Mouse (Mus musculus) lung, embryonic 15.5 days (tissue): ENCODE measurements at regions not wholly inside any gene's neighbourhood (a gene's known extent, or its start where the extent isn't known, plus 50 kb on each side); places are given as distances from the start of the nearest gene placed in this dataset.
A peak's percentile ranks its signal among the peaks of the same experiment; 100 is the strongest.

Experiments used
- ATAC-seq: fragments of 200-750 bp; cut with Nextera tagmentation; 2 replicates; pipeline ENCODE4 v1.8.0; 2017; ENCODE audit warnings: moderate number of reproducible peaks, borderline replicate concordance; ENCODE audit not compliant: low FRiP score, low TSS enrichment; ENCODE audit errors: extremely low read depth
- H3K27ac ChIP-seq: fragments of 300-500 bp; sonication (generic); 2 replicates; pipeline ENCODE4 v1.5.1; 2015; ENCODE audit warnings: moderate library complexity, mild to moderate bottlenecking, inconsistent platforms
- H3K27me3 ChIP-seq: fragments of 300-500 bp; sonication (generic); 2 replicates; pipeline ENCODE4 v1.6.1; 2015; ENCODE audit warnings: inconsistent platforms
- H3K36me3 ChIP-seq: fragments of 300-500 bp; sonication (generic); 2 replicates; pipeline ENCODE4 v1.6.1; 2015; ENCODE audit warnings: inconsistent platforms
- H3K4me1 ChIP-seq: fragments of 300-500 bp; sonication (generic); 2 replicates; pipeline ENCODE4 v1.6.1; 2015; ENCODE audit warnings: inconsistent platforms
- H3K4me2 ChIP-seq: fragments of 300-500 bp; sonication (generic); 2 replicates; pipeline ENCODE4 v1.6.1; 2015; ENCODE audit warnings: inconsistent platforms, mild to moderate bottlenecking, moderate library complexity
- H3K4me3 ChIP-seq: fragments of 300-500 bp; sonication (generic); 2 replicates; pipeline ENCODE4 v1.5.1; 2015; ENCODE audit warnings: mild to moderate bottlenecking, inconsistent platforms
- H3K9ac ChIP-seq: fragments of 300-500 bp; sonication (generic); 2 replicates; pipeline ENCODE4 v1.6.1; 2015; ENCODE audit warnings: inconsistent platforms
- H3K9me3 ChIP-seq: fragments of 300-500 bp; sonication (generic); 2 replicates; pipeline ENCODE4 v1.6.1; 2016; ENCODE audit warnings: inconsistent platforms
- WGBS: fragments of 180-500 bp; shearing (Covaris S2); methylation state at CpG from one replicate; pipeline ENCODE4 v1.1.7; 2015; 5-methylcytosine and 5-hydroxymethylcytosine counted together

- H3K9ac ChIP-seq: no peak overlapping the region
- no peaks in the 10 kb centered on the region for H3K4me1 ChIP-seq
- H3K36me3 ChIP-seq: no peaks in the 10 kb centered on the region
- no peaks in the 10 kb centered on the region for H3K9me3 ChIP-seq
- ATAC-seq: no peak
- 44% methylated on average over 15 of the region's 15 CpGs for WGBS
- H3K4me3 ChIP-seq: no peak overlapping the region
- H3K27ac ChIP-seq: no peak overlapping the region
- no peaks in the 10 kb centered on the region for H3K27me3 ChIP-seq
- no peak overlapping the region for H3K4me2 ChIP-seq
These were observed 61.6 kb upstream of the 4932438H23Rik start for GRCm38 (mm10) chr16:91156506-91156905.

- Histone ChIP-seq H3K4me1 (no peaks in the 10 kb centered on the region), H3K27ac (no peak overlapping the region), H3K9ac (no peak overlapping the region), H3K4me3 (no peak overlapping the region), H3K9me3 (no peaks in the 10 kb centered on the region), H3K4me2 (no peak overlapping the region), H3K27me3 (no peaks in the 10 kb centered on the region; the same call in 1 of the 2 replicates), H3K36me3 (no peaks in the 10 kb centered on the region)
- ATAC-seq: no peak
- WGBS: 16% methylated on average over 8 of the region's 8 CpGs
These were observed 64.6 kb upstream of the Olig2 start for GRCm38 (mm10) chr16:91160679-91161078.

GRCm38 (mm10) chr16:91161616-91162015 lies 63.6 kb upstream of the Olig2 start:
- ATAC-seq: no peak
- H3K36me3 ChIP-seq: no peaks in the 10 kb centered on the region
- no peaks in the 10 kb centered on the region; the same call in 1 of the 2 replicates for H3K27me3 ChIP-seq
- H3K4me3 ChIP-seq: no peak overlapping the region
- H3K4me1 ChIP-seq: 0 out of 2 replicates have a peak, but pooled peaks cover 5% of the 10 kb centered on the region
- no peak overlapping the region for H3K27ac ChIP-seq
- no peak overlapping the region for H3K4me2 ChIP-seq
- 57% methylated on average over 6 of the region's 6 CpGs for WGBS
- H3K9me3 ChIP-seq: no peaks in the 10 kb centered on the region
- H3K9ac ChIP-seq: no peak overlapping the region

GRCm38 (mm10) chr16:91162381-91162780 lies 62.9 kb upstream of the Olig2 start:
- Histone ChIP-seq H3K4me3 (no peak overlapping the region), H3K9me3 (no peaks in the 10 kb centered on the region), H3K9ac (no peak overlapping the region), H3K36me3 (no peaks in the 10 kb centered on the region), H3K4me1 (0 out of 2 replicates have a peak, but pooled peaks cover 5% of the 10 kb centered on the region), H3K27me3 (no peaks in the 10 kb centered on the region; the same call in 1 of the 2 replicates), H3K4me2 (no peak overlapping the region), H3K27ac (no peak overlapping the region)
- ATAC-seq: no peak
- WGBS: 71% methylated on average over 6 of the region's 6 CpGs

GRCm38 (mm10) chr16:91165906-91166305 lies 59.4 kb upstream of the Olig2 start:
- WGBS: 53% methylated on average over 4 of the region's 4 CpGs
- Histone ChIP-seq H3K4me2 (no peak overlapping the region), H3K4me3 (no peak overlapping the region), H3K27me3 (peaks cover 20% of the 10 kb centered on the region; the same call in 1 of the 2 replicates), H3K9me3 (no peaks in the 10 kb centered on the region), H3K9ac (no peak overlapping the region), H3K36me3 (no peaks in the 10 kb centered on the region), H3K27ac (no peak overlapping the region), H3K4me1 (peaks cover 14% of the 10 kb centered on the region)
- ATAC-seq: no peak

- no peak overlapping the region for H3K27ac ChIP-seq
- no peaks in the 10 kb centered on the region for H3K36me3 ChIP-seq
- H3K4me2 ChIP-seq: no peak overlapping the region
- no peak for ATAC-seq
- no peaks in the 10 kb centered on the region for H3K9me3 ChIP-seq
- H3K9ac ChIP-seq: no peak overlapping the region
- H3K4me3 ChIP-seq: no peak overlapping the region
- H3K27me3 ChIP-seq: peaks cover 20% of the 10 kb centered on the region; the same call in 1 of the 2 replicates
- peaks cover 14% of the 10 kb centered on the region for H3K4me1 ChIP-seq
These were observed 58.4 kb upstream of the Olig2 start for GRCm38 (mm10) chr16:91166866-91167265.

- peaks cover 20% of the 10 kb centered on the region; the same call in 1 of the 2 replicates for H3K27me3 ChIP-seq
- ATAC-seq: no peak
These were observed 56.9 kb upstream of the Olig2 start for GRCm38 (mm10) chr16:91168398-91168797.

GRCm38 (mm10) chr16:91169829-91170228 lies 55.4 kb upstream of the Olig2 start:
- WGBS: under 1% methylated on average over 16 of the region's 16 CpGs
- peaks cover 22% of the 10 kb centered on the region for H3K4me1 ChIP-seq
- no peaks in the 10 kb centered on the region for H3K36me3 ChIP-seq
- H3K4me3 ChIP-seq: peak overlapping the region; percentile 21
- H3K4me2 ChIP-seq: peak overlapping the region; percentile 52
- no peak for ATAC-seq
- peaks cover 20% of the 10 kb centered on the region; the same call in 1 of the 2 replicates for H3K27me3 ChIP-seq
- no peak overlapping the region for H3K27ac ChIP-seq
- H3K9me3 ChIP-seq: no peaks in the 10 kb centered on the region
- H3K9ac ChIP-seq: no peak overlapping the region

More at GRCm38 (mm10) chr16:91168398-91168797, 56.9 kb upstream of the Olig2 start:
- no peaks in the 10 kb centered on the region for H3K36me3 ChIP-seq
- no peak overlapping the region for H3K4me2 ChIP-seq
- H3K27ac ChIP-seq: no peak overlapping the region
- 41% methylated on average over 7 of the region's 7 CpGs for WGBS
- H3K4me1 ChIP-seq: peaks cover 14% of the 10 kb centered on the region
- H3K9me3 ChIP-seq: no peaks in the 10 kb centered on the region
- no peak overlapping the region for H3K9ac ChIP-seq
- H3K4me3 ChIP-seq: no peak overlapping the region

GRCm38 (mm10) chr16:91171911-91172440 lies 53.3 kb upstream of the Olig2 start:
- Histone ChIP-seq H3K27me3 (peaks cover 20% of the 10 kb centered on the region; the same call in 1 of the 2 replicates), H3K27ac (no peak overlapping the region), H3K4me2 (no peak overlapping the region), H3K36me3 (no peaks in the 10 kb centered on the region), H3K4me3 (no peak overlapping the region), H3K4me1 (peaks cover 17% of the 10 kb centered on the region), H3K9me3 (no peaks in the 10 kb centered on the region), H3K9ac (no peak overlapping the region)
- WGBS: 85% methylated on average over 14 of the region's 14 CpGs
- no peak for ATAC-seq

- Histone ChIP-seq H3K27ac (no peak overlapping the region), H3K9ac (no peak overlapping the region), H3K9me3 (no peaks in the 10 kb centered on the region), H3K4me1 (peaks cover 17% of the 10 kb centered on the region), H3K4me2 (no peak overlapping the region), H3K4me3 (no peak overlapping the region), H3K36me3 (no peaks in the 10 kb centered on the region), H3K27me3 (peaks cover 20% of the 10 kb centered on the region; the same call in 1 of the 2 replicates)
- ATAC-seq: no peak
- WGBS: 67% methylated on average over 9 of the region's 9 CpGs
These were observed 52.7 kb upstream of the Olig2 start for GRCm38 (mm10) chr16:91172510-91172909.

GRCm38 (mm10) chr16:91173241-91173640 lies 52.0 kb upstream of the Olig2 start:
- Histone ChIP-seq H3K36me3 (no peaks in the 10 kb centered on the region), H3K27me3 (peaks cover 18% of the 10 kb centered on the region; the same call in 1 of the 2 replicates), H3K9ac (no peak overlapping the region), H3K4me3 (no peak overlapping the region), H3K4me2 (no peak overlapping the region), H3K4me1 (peaks cover 17% of the 10 kb centered on the region), H3K9me3 (no peaks in the 10 kb centered on the region), H3K27ac (no peak overlapping the region)
- WGBS: 79% methylated on average over 15 of the region's 15 CpGs
- ATAC-seq: no peak

- Histone ChIP-seq H3K27ac (no peak overlapping the region), H3K9me3 (no peaks in the 10 kb centered on the region), H3K27me3 (peaks cover 16% of the 10 kb centered on the region; the same call in 1 of the 2 replicates), H3K36me3 (no peaks in the 10 kb centered on the region), H3K9ac (no peak overlapping the region), H3K4me3 (no peak overlapping the region), H3K4me1 (peaks cover 17% of the 10 kb centered on the region), H3K4me2 (no peak overlapping the region)
- no peak for ATAC-seq
- WGBS: 33% methylated on average over 3 of the region's 3 CpGs
These were observed 51.4 kb upstream of the Olig2 start for GRCm38 (mm10) chr16:91173870-91174278.
